Mouse (Mus musculus) bone marrow macrophage, adult 2 months (primary cell): ENCODE measurements around the gene Pik3ca.

ENCODE experiments used
- CTCF ChIP-seq: IDR thresholded peaks from 2 replicates; pipeline ENCODE4 v1.5.1; 2012; ENCODE audit warnings: low read depth, mild to moderate bottlenecking, low read length, moderate library complexity
- POLR2A ChIP-seq: IDR thresholded peaks from 2 replicates; pipeline ENCODE4 v1.6.1; 2012; ENCODE audit warnings: mild to moderate bottlenecking, low read depth, low read length, borderline replicate concordance

DNA sequence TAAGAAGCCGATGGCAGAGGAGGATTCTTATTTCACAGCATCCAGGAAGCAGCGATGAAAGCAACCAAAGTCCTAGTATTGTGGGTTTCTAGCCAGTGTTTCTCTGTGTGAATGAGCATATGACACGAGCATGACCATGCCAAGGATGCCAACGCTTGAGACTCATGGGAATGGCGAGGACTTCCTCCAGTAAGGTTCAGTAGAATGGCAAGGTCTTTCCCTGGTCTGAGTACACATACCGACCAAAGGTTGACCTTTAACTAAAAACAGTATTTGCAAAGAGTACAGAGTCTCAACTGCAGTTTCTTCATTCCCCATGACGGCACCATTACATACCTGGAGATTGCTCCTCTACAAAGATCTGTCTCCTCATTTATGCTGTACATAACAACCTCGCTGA lies 3.5 kb upstream of the Pik3ca start:
- TF ChIP-seq CTCF (no peak), POLR2A (no peak)
